Mouse (Mus musculus): ENCODE measurements around the gene Tgfb1i1.

DNA sequence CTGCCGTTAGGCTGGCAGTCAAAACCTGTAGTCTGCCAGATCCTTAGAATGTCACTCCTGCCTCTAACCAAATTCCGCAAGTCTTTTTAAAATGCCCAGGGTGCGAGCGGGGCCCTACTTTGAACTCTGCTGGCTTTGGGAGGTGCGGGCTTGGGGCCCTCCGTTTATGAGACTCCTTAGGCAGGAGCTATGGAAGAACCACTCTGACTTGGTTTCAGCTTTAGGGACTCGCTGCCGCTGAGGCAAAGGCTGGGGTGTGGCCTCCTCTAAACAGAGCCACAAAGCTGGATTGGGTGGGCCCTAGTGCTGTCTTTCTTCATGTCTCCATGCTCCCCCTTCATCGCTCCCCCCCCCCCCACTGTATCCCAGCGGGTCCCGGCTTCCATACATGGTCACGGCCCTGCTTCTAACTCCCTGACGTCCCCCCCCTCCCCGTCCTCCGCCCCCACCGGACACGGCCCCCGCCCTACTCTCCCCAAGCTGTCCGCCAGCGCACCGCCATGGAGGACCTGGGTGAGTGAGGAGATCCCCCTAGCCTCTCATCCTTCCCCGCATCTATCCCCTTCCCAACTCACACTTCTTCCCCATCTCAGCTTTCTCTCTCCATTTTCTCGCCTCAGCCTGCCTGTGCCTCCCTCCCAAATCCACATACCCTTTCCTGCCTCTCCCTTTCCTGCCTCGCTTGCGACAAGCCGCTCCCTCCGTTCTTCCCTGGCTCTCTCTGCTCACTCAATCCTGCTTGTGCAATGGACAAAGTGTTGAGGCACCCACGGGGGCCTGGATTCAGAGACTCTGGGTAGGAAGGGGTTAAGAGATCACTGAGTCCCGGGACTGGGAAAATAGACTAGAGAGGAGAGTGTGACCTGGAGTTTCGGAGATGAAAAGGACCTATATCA lies at the start of gene Tgfb1i1:
- TF ChIP-seq CTCF (IDR thresholded peaks at IDR 0.05; ENCODE audit: low read depth): no peak
- TF ChIP-seq EP300 (IDR thresholded peaks at IDR 0.05; ENCODE audit: low read depth): no peak
